Mouse (Mus musculus): ENCODE results near the gene Ppp2r5b. TPM values are rescaled to one million over a fixed set of nuclear protein-coding genes. Genes with fewer than 3 reads are reported as not detected.

The Ppp2r5b gene
- total and polyA plus RNA-seq, 3 experiments = 2.8 to 9.8 (median 3.4) TPM

- dilution Hi-C loops (cut with MboI; ENCODE audit: extremely low pct_ligation_motif_present, extremely low pct_unique_long_range_greater_than_20kb, low sequenced_read_pairs) = no loop called here
- peaks cover 3% of the 10 kb centered on the region for H3K9me3 ChIP-seq (replicated peaks; ENCODE audit: low read length)
- no peaks in the 10 kb centered on the region for H3K79me2 ChIP-seq (replicated peaks; ENCODE audit: control insufficient read depth, extremely low read depth, insufficient read depth, poor library complexity, severe bottlenecking)
- H3K36me3 ChIP-seq (replicated peaks in 1 of 2; ENCODE audit: control insufficient read depth in 1 of 2, insufficient read depth in 1 of 2, low read length in 1 of 2) = peaks cover 26 to 53% of the 10 kb centered on the region in 2 experiments
- in situ Hi-C loops (cut with MboI; ENCODE audit: low pct_ligation_motif_present, low pct_unique_long_range_greater_than_20kb, low sequenced_read_pairs) = loop anchor here (5.0 kb wide), 1 partner anchor 44 kb away; the partner anchor contains the start of gene Cdc42bpg
- H3K27me3 ChIP-seq (replicated peaks) = peaks cover 2% of the 10 kb centered on the region
- peaks cover 5 to 12% of the 10 kb centered on the region in 2 experiments; a peak in 3 of 4 replicates for H3K4me1 ChIP-seq (ENCODE audit: control insufficient read depth in 1 of 2, insufficient read depth in 2 of 2)
- DNase-seq (ENCODE audit: extremely low read depth) = no peak
- no peak overlapping the region for H3K4me3 ChIP-seq (replicated peaks in 1 of 3; ENCODE audit: low read depth in 2 of 3, low read length in 2 of 3, poor library complexity in 1 of 3)
- H3K4me2 ChIP-seq (ENCODE audit: insufficient read depth, low read depth, poor library complexity, severe bottlenecking) = no peak overlapping the region
- TF ChIP-seq POLR2A (IDR thresholded peaks at IDR 0.05; ENCODE audit: low read depth, low read length) (no peak), GABPA (IDR thresholded peaks at IDR 0.05; ENCODE audit: insufficient replicate concordance, low read depth, low read length) (no peak), ZC3H11A (IDR thresholded peaks at IDR 0.05; ENCODE audit: low read depth, low read length) (no peak), NRF1 (IDR thresholded peaks at IDR 0.05; ENCODE audit: low read depth, low read length) (no peak), POLR2AphosphoS2 (IDR thresholded peaks at IDR 0.05; ENCODE audit: low read depth, low read length) (no peak), USF2 (conservative IDR thresholded peaks at IDR 0.05; ENCODE audit: low read depth, low read length) (no peak), PAX5 (IDR thresholded peaks at IDR 0.05; ENCODE audit: low read length) (no peak)
- no peak overlapping the region for H3K9ac ChIP-seq (ENCODE audit: insufficient read depth, low read depth)
- no peak overlapping the region for H3K27ac ChIP-seq (ENCODE audit: insufficient read depth, low read depth)
Observed at GRCm38 (mm10) chr19:6262839-6263433, 27.3 kb upstream of the Ppp2r5b start.

GRCm38 (mm10) chr19:6262222-6262621 lies 26.6 kb upstream of the Ppp2r5b start:
- H3K27me3 ChIP-seq (replicated peaks) = no peaks in the 10 kb centered on the region
- H3K4me1 ChIP-seq (ENCODE audit: control insufficient read depth in 1 of 2, insufficient read depth in 2 of 2) = peaks cover 0 to 8% of the 10 kb centered on the region in 2 experiments; a peak in 1 of 4 replicates
- H3K79me2 ChIP-seq (replicated peaks; ENCODE audit: control insufficient read depth, extremely low read depth, insufficient read depth, poor library complexity, severe bottlenecking) = no peaks in the 10 kb centered on the region
- no peak overlapping the region for H3K4me3 ChIP-seq (replicated peaks in 1 of 3; ENCODE audit: low read depth in 2 of 3, low read length in 2 of 3, poor library complexity in 1 of 3)
- peaks cover 3% of the 10 kb centered on the region for H3K9me3 ChIP-seq (replicated peaks; ENCODE audit: low read length)
- in situ Hi-C loops (cut with MboI; ENCODE audit: low pct_ligation_motif_present, low pct_unique_long_range_greater_than_20kb, low sequenced_read_pairs) = loop anchor here (5.0 kb wide), 1 partner anchor 45 kb away; the partner anchor contains the start of gene Cdc42bpg
- H3K36me3 ChIP-seq (replicated peaks in 1 of 2; ENCODE audit: control insufficient read depth in 1 of 2, insufficient read depth in 1 of 2, low read length in 1 of 2) = peaks cover 33 to 60% of the 10 kb centered on the region in 2 experiments
- dilution Hi-C loops (cut with MboI; ENCODE audit: extremely low pct_ligation_motif_present, extremely low pct_unique_long_range_greater_than_20kb, low sequenced_read_pairs) = no loop called here
- H3K9ac ChIP-seq (ENCODE audit: insufficient read depth, low read depth) = no peak overlapping the region
- H3K4me2 ChIP-seq (ENCODE audit: insufficient read depth, low read depth, poor library complexity, severe bottlenecking) = no peak overlapping the region
- H3K27ac ChIP-seq (ENCODE audit: insufficient read depth, low read depth) = no peak overlapping the region
- peak; percentile 71 for DNase-seq (ENCODE audit: extremely low read depth)
- no peak for TF ChIP-seq POLR2AphosphoS2 (IDR thresholded peaks at IDR 0.05; ENCODE audit: low read depth, low read length)
- no peak for TF ChIP-seq UBTF (IDR thresholded peaks at IDR 0.05; ENCODE audit: low read depth, low read length)
- TF ChIP-seq E2F4 (IDR thresholded peaks at IDR 0.05; ENCODE audit: insufficient replicate concordance, low read depth, low read length) = no peak
- peak; percentile 32; the same call in 1 of the 2 replicates for TF ChIP-seq ELF1 (IDR thresholded peaks at IDR 0.05; ENCODE audit: low read depth, low read length)
- no peak; the same call in 1 of the 2 replicates for TF ChIP-seq IRF4 (IDR thresholded peaks at IDR 0.05; ENCODE audit: low read depth, low read length)
- peak; percentile 98 for TF ChIP-seq SMC3 (IDR thresholded peaks at IDR 0.05; ENCODE audit: low read depth, low read length)
- no peak for TF ChIP-seq RCOR1 (conservative IDR thresholded peaks at IDR 0.05; ENCODE audit: low read depth, low read length)
- TF ChIP-seq ZMIZ1 (IDR thresholded peaks at IDR 0.05; ENCODE audit: low read depth, low read length) = no peak
- peak; percentile 52; the same call in 1 of the 2 replicates for TF ChIP-seq NELFE (IDR thresholded peaks at IDR 0.05; ENCODE audit: low read depth, low read length)
- TF ChIP-seq CTCF (conservative IDR thresholded peaks at IDR 0.05 in 1 of 2, IDR thresholded peaks at IDR 0.05 in 1 of 2; ENCODE audit: low read depth in 2 of 2, low read length in 2 of 2) = peak; percentile 92 to 93
- peak; percentile 71 for TF ChIP-seq ZC3H11A (IDR thresholded peaks at IDR 0.05; ENCODE audit: low read depth, low read length)
- peak; percentile 78 for TF ChIP-seq RAD21 (IDR thresholded peaks at IDR 0.05; ENCODE audit: low read depth, low read length)
